Mouse (Mus musculus) MEL (cell line): ENCODE measurements at regions not wholly inside any gene's neighbourhood (a gene's known extent, or its start where the extent isn't known, plus 50 kb on each side); places are given as distances from the start of the nearest gene placed in this dataset.

Experiments used
- CHD2 ChIP-seq: IDR thresholded peaks from 2 replicates; pipeline ENCODE4 v1.6.1; 2011; ENCODE audit warnings: low read length, improper control_type of control experiment
- CTCF ChIP-seq, 3 experiments: IDR thresholded peaks in 2 of 3; conservative IDR thresholded peaks in 1 of 3; 2 replicates each; pipeline ENCODE4 v1.5.1; 2011 to 2012; ENCODE audit warnings: low read length in 3 of 3, low read depth in 2 of 3, mild to moderate bottlenecking in 2 of 3, improper control_type of control experiment in 1 of 3, inconsistent platforms in 1 of 3, mixed read lengths in 1 of 3, moderate library complexity in 1 of 3; ENCODE audit not compliant: control insufficient read depth in 1 of 3, insufficient read depth in 1 of 3, poor library complexity in 1 of 3, severe bottlenecking in 1 of 3
- HCFC1 ChIP-seq: IDR thresholded peaks from 2 replicates; pipeline ENCODE4 v1.6.1; 2012; ENCODE audit warnings: low read depth, mild to moderate bottlenecking, inconsistent platforms, low read length, improper control_type of control experiment, moderate library complexity
- MYC ChIP-seq: IDR thresholded peaks from 2 replicates; pipeline ENCODE4 v1.6.1; 2011; ENCODE audit warnings: low read depth, mild to moderate bottlenecking, low read length, improper control_type of control experiment, moderate library complexity
- NELFE ChIP-seq: IDR thresholded peaks from 2 replicates; pipeline ENCODE4 v1.6.1; 2011; ENCODE audit warnings: low read depth, low read length, improper control_type of control experiment
- POLR2A ChIP-seq, 2 experiments: IDR thresholded peaks; 2 replicates each; pipeline ENCODE4 v1.6.1; 2011 to 2012; ENCODE audit warnings: low read length in 2 of 2, mild to moderate bottlenecking in 2 of 2, control low read depth in 1 of 2, improper control_type of control experiment in 1 of 2, low read depth in 1 of 2, moderate library complexity in 1 of 2; ENCODE audit not compliant: control insufficient read depth in 1 of 2, insufficient read depth in 1 of 2, poor library complexity in 1 of 2
- POLR2AphosphoS2 ChIP-seq: IDR thresholded peaks from 2 replicates; pipeline ENCODE4 v1.6.1; 2011; ENCODE audit warnings: low read length, improper control_type of control experiment

GRCm38 (mm10) chr16:51393871-51394270, 637.2 kb upstream of the Cblb start:
- TF ChIP-seq MYC (no peak), CHD2 (no peak), CTCF (IDR thresholded peaks at IDR 0.05 in 2 of 3, conservative IDR thresholded peaks at IDR 0.05 in 1 of 3; ENCODE audit: control insufficient read depth in 1 of 3, insufficient read depth in 1 of 3, low read depth in 2 of 3, low read length in 3 of 3, poor library complexity in 1 of 3, severe bottlenecking in 1 of 3) (no peak), POLR2A (IDR thresholded peaks at IDR 0.05; ENCODE audit: control insufficient read depth in 1 of 2, insufficient read depth in 1 of 2, low read depth in 1 of 2, low read length in 2 of 2, poor library complexity in 1 of 2) (no peak), HCFC1 (no peak), POLR2AphosphoS2 (no peak), NELFE (no peak)
